Mouse (Mus musculus) midbrain, embryonic 15.5 days (tissue): ENCODE data around the gene Dync1h1. TPM values are rescaled to one million over a fixed set of nuclear protein-coding genes. Genes with fewer than 3 reads are reported as not detected.

ENCODE experiments used
- ATAC-seq: fragments of 200-750 bp; cut with Nextera tagmentation; replicated peaks from 2 replicates; pipeline ENCODE4 v1.8.0; 2017; ENCODE audit warnings: moderate TSS enrichment
- H3K27ac ChIP-seq: fragments of 300-500 bp; sonication (generic); 2 replicates; pipeline ENCODE4 v1.5.1; 2015; ENCODE audit warnings: mild to moderate bottlenecking, inconsistent platforms
- H3K27me3 ChIP-seq: fragments of 300-500 bp; sonication (generic); replicated peaks from 2 replicates; pipeline ENCODE4 v1.6.1; 2015; ENCODE audit warnings: inconsistent platforms
- H3K36me3 ChIP-seq: fragments of 300-500 bp; sonication (generic); replicated peaks from 2 replicates; pipeline ENCODE4 v1.6.1; 2015; ENCODE audit warnings: inconsistent platforms
- H3K4me1 ChIP-seq: fragments of 300-500 bp; sonication (generic); 2 replicates; pipeline ENCODE4 v1.6.1; 2015; ENCODE audit warnings: inconsistent platforms
- H3K4me2 ChIP-seq: fragments of 300-500 bp; sonication (generic); 2 replicates; pipeline ENCODE4 v1.6.1; 2015; ENCODE audit warnings: inconsistent platforms, mild to moderate bottlenecking, moderate library complexity
- H3K4me3 ChIP-seq: fragments of 300-500 bp; sonication (generic); 2 replicates; pipeline ENCODE4 v1.5.1; 2015; ENCODE audit warnings: mild to moderate bottlenecking, inconsistent platforms
- H3K9ac ChIP-seq: fragments of 300-500 bp; sonication (generic); 2 replicates; pipeline ENCODE4 v1.6.1; 2015; ENCODE audit warnings: mild to moderate bottlenecking, inconsistent platforms
- H3K9me3 ChIP-seq: fragments of 300-500 bp; sonication (generic); 2 replicates; pipeline ENCODE4 v1.6.1; 2016; ENCODE audit warnings: inconsistent platforms
- WGBS: fragments of 180-500 bp; shearing (Covaris S2); methylation state at CpG from one replicate; pipeline ENCODE4 v1.1.7; 2015; ENCODE audit warnings: mixed read lengths; 5-methylcytosine and 5-hydroxymethylcytosine counted together
- polyA plus RNA-seq: library from polyadenylated mRNA; unstranded; fragments of >200 nt; fragmentation: Nextera tagmentation; extraction: Ambion mirVana; gene quantifications from 2 replicates; pipeline ENCODE4 v1.2.1, GENCODE M21; 2015

Gene Dync1h1
- polyA plus RNA-seq, 1 experiment from 2014 or later = 93.3 TPM

DNA sequence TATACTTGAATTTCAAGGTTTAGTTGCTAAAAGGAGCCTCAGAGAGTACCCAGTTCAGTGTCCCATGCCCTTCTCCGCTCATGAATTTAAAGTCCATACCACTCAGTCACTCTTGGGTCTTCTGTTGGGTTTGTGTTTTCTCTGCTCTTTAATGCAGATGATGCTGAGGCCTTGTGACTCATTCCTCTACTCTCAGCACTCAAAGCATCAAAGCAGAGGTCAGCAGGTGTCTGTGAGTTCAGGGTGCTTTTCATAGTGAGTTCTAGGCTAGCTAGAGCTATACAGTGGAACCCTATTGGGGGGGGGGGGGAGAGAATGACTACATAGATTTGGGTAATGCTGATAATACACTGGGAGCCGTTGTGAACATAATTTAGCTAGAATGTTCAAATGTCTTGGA is 9.5 kb downstream of the Dync1h1 start:
- H3K36me3 ChIP-seq = peaks cover 32% of the 10 kb centered on the region
- 96% methylated on average over 2 of the region's 2 CpGs for WGBS
- no peaks in the 10 kb centered on the region for H3K9me3 ChIP-seq
- no peak overlapping the region for H3K27ac ChIP-seq
- no peak overlapping the region for H3K4me3 ChIP-seq
- ATAC-seq = no peak
- H3K4me1 ChIP-seq = 0 out of 2 replicates have a peak, but pooled peaks cover 2% of the 10 kb centered on the region
- H3K27me3 ChIP-seq = no peaks in the 10 kb centered on the region
- no peak overlapping the region for H3K9ac ChIP-seq
- H3K4me2 ChIP-seq = no peak overlapping the region

DNA sequence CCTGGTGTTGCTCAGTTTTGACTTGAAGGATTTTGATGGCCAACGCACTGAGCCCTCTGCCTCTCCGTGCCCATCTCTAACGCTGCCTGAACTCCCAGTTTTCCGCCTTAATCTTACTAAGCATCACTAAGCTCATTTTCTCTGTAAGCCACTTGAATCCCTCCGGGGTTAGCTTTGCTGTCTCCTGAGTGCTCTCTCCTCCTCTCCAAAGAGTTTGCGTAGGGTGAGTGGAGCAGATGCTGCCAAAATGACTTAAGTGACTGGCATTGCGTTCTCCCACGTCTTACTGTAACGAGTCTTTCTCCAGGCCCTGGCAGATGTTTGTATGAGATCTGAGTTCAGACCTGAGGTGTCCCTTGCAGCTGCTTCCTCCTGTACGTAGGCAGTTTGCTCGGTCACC is 28.8 kb downstream of the Dync1h1 start:
- Histone ChIP-seq H3K9ac (no peak overlapping the region), H3K27me3 (no peaks in the 10 kb centered on the region), H3K4me1 (no peaks in the 10 kb centered on the region), H3K4me3 (no peak overlapping the region), H3K9me3 (no peaks in the 10 kb centered on the region), H3K4me2 (no peak overlapping the region), H3K27ac (no peak overlapping the region), H3K36me3 (peaks cover 94% of the 10 kb centered on the region)
- 87% methylated on average over 11 of the region's 11 CpGs for WGBS
- ATAC-seq = no peak

DNA sequence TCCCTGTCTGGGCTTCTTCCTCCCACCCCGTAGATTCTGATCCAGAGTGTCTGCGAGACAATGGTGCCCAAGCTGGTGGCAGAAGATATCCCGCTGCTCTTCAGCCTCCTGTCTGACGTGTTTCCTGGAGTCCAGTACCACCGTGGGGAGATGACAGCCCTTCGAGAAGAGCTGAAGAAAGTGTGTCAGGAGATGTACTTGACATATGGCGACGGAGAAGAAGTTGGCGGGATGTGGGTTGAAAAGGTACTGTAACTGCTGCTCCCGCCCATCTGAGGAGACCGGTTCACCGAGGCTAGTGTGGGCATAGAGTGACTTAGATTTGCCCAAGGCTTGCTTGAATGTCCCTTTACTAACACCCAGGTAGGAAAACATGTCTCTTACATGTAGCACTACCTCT is 35.0 kb downstream of the Dync1h1 start:
- WGBS = 93% methylated on average over 12 of the region's 12 CpGs
- Histone ChIP-seq H3K4me2 (no peak overlapping the region), H3K9me3 (no peaks in the 10 kb centered on the region), H3K9ac (no peak overlapping the region), H3K4me1 (no peaks in the 10 kb centered on the region), H3K36me3 (peaks cover 95% of the 10 kb centered on the region), H3K4me3 (no peak overlapping the region), H3K27me3 (no peaks in the 10 kb centered on the region), H3K27ac (no peak overlapping the region)
- no peak for ATAC-seq

DNA sequence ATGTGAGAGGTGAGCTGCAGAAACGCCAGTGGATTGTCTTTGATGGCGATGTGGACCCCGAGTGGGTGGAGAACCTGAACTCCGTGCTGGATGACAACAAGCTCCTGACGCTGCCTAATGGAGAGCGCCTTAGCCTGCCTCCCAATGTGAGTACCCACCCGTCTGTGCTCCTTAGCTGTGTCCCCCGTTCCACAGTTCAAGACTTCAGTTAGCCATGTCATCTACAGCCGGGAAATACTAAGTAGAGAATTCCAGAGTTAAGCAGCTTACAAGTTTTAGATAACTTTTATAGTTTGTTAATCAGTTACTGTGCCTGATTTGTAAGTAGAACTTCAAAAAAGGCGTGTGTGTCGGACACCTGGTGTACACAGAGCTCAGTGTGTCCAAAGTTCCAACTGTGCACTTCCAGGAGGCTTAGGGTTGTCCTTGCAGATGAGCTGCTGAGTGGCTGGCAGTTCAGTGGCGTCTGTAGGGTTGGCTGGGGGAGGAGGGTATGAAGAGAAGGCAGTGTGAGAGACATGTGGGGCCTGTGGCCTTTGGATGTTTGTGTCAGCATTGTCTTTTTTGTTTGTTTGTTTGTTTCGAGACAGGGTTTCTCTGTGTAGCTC is 36.4 kb downstream of the Dync1h1 start:
- Histone ChIP-seq H3K9me3 (no peaks in the 10 kb centered on the region), H3K4me2 (no peak overlapping the region), H3K9ac (no peak overlapping the region), H3K27me3 (no peaks in the 10 kb centered on the region), H3K4me3 (no peak overlapping the region), H3K36me3 (peaks cover 96% of the 10 kb centered on the region), H3K4me1 (no peaks in the 10 kb centered on the region), H3K27ac (no peak overlapping the region)
- no peak for ATAC-seq
- 94% methylated on average over 13 of the region's 13 CpGs for WGBS

DNA sequence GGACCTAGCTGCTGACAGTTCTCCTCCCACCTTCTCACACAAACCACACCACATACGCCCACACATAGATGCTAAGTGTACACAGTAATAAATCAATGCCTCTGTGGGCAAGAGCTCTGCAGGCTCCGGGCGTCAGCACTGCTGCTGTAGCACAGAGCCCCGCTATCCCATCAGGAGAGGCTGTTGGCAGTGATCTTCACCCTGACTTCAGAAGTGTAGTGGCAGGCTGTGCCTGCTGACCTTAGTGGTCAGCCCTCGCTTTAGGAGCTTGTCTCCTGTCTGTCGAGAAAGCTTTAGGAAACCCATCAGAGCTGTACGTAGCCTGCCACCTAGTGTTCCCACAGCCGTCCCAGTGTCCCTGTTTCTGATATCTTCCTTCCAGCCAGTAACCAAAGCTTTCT is 49.0 kb downstream of the Dync1h1 start:
- Histone ChIP-seq H3K27ac (no peak overlapping the region), H3K4me3 (no peak overlapping the region), H3K9me3 (no peaks in the 10 kb centered on the region), H3K4me2 (no peak overlapping the region), H3K27me3 (no peaks in the 10 kb centered on the region), H3K36me3 (peaks cover 89% of the 10 kb centered on the region), H3K4me1 (no peaks in the 10 kb centered on the region), H3K9ac (no peak overlapping the region)
- WGBS = 87% methylated on average over 8 of the region's 8 CpGs
- ATAC-seq = no peak

DNA sequence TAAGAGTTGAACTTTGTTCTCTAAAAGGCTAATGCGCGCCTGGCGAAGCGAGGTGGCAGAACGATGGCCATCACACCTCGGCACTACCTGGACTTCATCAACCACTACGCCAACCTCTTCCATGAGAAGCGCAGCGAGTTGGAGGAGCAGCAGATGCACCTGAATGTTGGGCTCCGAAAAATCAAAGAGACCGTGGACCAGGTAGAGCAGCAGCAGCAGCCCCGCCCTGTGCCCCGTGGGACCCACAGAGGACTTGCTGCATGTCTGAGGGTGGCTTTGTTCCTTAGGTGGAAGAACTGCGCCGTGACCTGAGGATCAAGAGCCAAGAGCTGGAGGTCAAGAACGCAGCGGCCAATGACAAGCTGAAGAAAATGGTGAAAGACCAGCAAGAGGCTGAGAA is 50.2 kb downstream of the Dync1h1 start:
- WGBS = 98% methylated on average over 17 of the region's 17 CpGs
- H3K27ac ChIP-seq = no peak overlapping the region
- H3K36me3 ChIP-seq = peaks cover 89% of the 10 kb centered on the region
- no peaks in the 10 kb centered on the region for H3K4me1 ChIP-seq
- H3K27me3 ChIP-seq = no peaks in the 10 kb centered on the region
- H3K9ac ChIP-seq = no peak overlapping the region
- no peak for ATAC-seq
- H3K4me2 ChIP-seq = no peak overlapping the region
- H3K4me3 ChIP-seq = no peak overlapping the region
- no peaks in the 10 kb centered on the region for H3K9me3 ChIP-seq

DNA sequence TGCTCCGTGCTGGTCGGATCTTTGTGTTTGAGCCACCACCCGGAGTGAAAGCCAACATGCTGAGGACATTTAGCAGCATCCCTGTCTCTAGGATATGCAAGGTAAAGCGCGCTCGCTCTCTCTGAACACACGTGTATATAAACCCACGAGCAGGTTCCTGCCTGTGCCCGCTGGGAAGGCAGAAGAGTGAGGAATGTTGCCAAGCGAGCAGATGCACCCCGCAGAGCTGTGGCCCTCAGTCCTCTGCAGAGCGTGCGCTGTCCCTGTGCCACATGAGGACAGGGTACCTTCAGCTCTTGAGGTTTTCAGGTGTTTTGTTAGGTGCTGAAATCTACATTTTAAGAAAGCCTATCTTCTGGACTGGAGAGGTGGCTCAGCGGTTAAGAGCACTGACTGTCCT is 60.5 kb downstream of the Dync1h1 start:
- Histone ChIP-seq H3K27me3 (no peaks in the 10 kb centered on the region), H3K4me2 (no peak overlapping the region), H3K4me3 (no peak overlapping the region), H3K27ac (no peak overlapping the region), H3K36me3 (peaks cover 98% of the 10 kb centered on the region), H3K4me1 (no peaks in the 10 kb centered on the region), H3K9me3 (no peaks in the 10 kb centered on the region), H3K9ac (no peak overlapping the region)
- 96% methylated on average over 14 of the region's 14 CpGs for WGBS
- ATAC-seq = no peak

DNA sequence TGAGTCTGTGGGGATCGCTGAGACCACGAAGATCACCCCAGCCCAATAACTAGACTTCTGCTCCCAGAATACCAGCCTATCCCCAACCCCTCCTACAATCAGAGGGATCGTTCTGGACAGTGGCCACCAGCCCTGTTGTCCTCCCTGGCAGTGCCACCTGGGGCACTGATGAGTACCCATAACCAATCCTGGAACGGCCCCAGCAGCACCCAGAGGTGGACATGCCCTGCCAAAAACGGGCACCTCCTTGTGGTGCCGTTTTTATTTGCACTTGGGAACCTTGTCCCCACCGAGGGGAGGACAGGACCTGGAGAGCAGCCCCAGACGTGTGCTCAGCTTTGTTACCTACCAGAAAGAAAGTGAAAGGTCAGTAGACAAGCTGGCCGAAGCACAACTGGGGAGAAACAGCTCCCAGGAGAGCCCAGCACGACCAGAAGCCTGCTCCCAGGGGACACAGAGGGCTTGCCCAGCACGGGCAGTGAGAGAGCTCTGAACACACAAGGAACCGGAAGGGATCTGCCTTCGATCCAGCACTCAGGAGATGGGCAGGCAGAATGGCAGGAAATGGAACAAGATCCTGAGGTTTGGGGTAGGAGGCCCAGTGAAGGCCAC is 66.3 kb downstream of the Dync1h1 start:
- Histone ChIP-seq H3K36me3 (peaks cover 67% of the 10 kb centered on the region), H3K4me2 (no peak overlapping the region), H3K9ac (no peak overlapping the region), H3K4me3 (no peak overlapping the region), H3K4me1 (no peaks in the 10 kb centered on the region), H3K9me3 (no peaks in the 10 kb centered on the region), H3K27ac (no peak overlapping the region), H3K27me3 (no peaks in the 10 kb centered on the region)
- no peak for ATAC-seq
- WGBS = 92% methylated on average over 13 of the region's 13 CpGs

DNA sequence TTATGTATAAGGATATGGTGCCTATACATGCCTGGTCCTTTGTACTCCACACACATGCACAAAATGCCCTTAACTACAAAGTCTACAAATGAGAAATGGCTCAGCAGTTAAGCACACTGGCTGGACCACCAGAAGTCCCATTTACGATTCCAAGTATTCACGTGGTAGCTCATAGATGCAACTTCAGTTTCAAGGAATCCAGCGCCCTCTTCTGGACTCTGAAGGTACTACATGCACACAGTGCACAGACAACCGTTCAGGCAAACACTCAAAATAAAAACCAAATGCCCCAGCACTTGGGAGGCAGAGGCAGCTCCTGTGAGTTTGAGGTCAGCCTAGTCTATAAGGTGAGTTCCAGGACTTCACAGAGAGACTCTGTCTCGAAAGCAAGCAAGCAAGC is 73.0 kb downstream of the Dync1h1 start:
- 0 out of 2 replicates have a peak, but pooled peaks cover 4% of the 10 kb centered on the region for H3K36me3 ChIP-seq
- no peak for ATAC-seq
- H3K4me3 ChIP-seq = no peak overlapping the region
- H3K9me3 ChIP-seq = no peaks in the 10 kb centered on the region
- 51% methylated on average over 5 of the region's 5 CpGs for WGBS
- no peak overlapping the region for H3K4me2 ChIP-seq
- no peak overlapping the region for H3K27ac ChIP-seq
- H3K27me3 ChIP-seq = no peaks in the 10 kb centered on the region
- H3K4me1 ChIP-seq = no peaks in the 10 kb centered on the region
- H3K9ac ChIP-seq = no peak overlapping the region

DNA sequence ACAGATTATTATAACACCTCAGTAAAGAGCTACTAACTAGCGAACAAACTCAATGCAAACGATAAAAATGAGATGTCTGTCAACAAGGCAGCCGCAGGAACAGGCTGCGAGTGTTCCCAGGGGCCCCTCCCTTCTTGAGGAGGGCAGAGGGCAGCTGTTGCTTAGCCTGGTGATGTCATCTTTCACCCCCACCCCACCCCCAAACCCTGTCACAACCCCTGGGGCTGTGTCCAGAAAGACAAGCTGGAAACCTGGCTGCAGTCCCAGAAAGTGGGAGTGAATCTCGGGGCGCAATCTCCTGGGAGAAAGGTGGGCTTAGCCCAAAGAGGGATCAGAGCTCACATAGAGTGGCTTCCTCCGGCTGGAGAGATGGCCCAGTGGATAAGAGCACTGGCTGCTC is 79.9 kb downstream of the Dync1h1 start:
- ATAC-seq = no peak
- WGBS = 50% methylated on average over 7 of the region's 7 CpGs
- H3K4me3 ChIP-seq = no peak overlapping the region

DNA sequence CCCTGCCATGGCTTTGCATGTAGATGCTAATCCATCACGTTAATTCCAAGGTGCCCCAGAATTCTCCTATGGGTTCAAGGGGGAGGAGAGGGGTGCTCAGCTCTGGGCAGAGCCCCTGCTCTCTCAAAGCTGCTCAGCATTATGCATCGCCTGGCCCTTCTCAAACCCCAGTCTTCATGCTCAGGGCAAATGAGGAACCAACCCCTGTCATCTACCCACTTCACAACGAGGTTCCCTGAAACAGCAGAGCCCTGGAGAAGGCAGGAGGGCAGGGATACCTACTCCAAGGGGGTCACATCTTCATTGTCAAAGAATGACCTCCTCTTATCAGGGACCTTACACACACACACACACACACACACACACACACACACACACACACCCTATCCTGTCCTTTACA is 80.6 kb downstream of the Dync1h1 start:
- 52% methylated on average over 3 of the region's 3 CpGs for WGBS
- no peaks in the 10 kb centered on the region for H3K4me1 ChIP-seq
- H3K27me3 ChIP-seq = no peaks in the 10 kb centered on the region
- no peak overlapping the region for H3K27ac ChIP-seq
- H3K9ac ChIP-seq = no peak overlapping the region
- H3K4me2 ChIP-seq = no peak overlapping the region
- no peaks in the 10 kb centered on the region for H3K36me3 ChIP-seq
- ATAC-seq = no peak
- H3K4me3 ChIP-seq = no peak overlapping the region
- H3K9me3 ChIP-seq = no peaks in the 10 kb centered on the region

More for the DNA sequence above, 79.9 kb downstream of the Dync1h1 start:
- no peaks in the 10 kb centered on the region for H3K4me1 ChIP-seq
- H3K9ac ChIP-seq = no peak overlapping the region
- H3K27me3 ChIP-seq = no peaks in the 10 kb centered on the region
- H3K4me2 ChIP-seq = no peak overlapping the region
- H3K9me3 ChIP-seq = no peaks in the 10 kb centered on the region
- H3K27ac ChIP-seq = no peak overlapping the region
- no peaks in the 10 kb centered on the region for H3K36me3 ChIP-seq

DNA sequence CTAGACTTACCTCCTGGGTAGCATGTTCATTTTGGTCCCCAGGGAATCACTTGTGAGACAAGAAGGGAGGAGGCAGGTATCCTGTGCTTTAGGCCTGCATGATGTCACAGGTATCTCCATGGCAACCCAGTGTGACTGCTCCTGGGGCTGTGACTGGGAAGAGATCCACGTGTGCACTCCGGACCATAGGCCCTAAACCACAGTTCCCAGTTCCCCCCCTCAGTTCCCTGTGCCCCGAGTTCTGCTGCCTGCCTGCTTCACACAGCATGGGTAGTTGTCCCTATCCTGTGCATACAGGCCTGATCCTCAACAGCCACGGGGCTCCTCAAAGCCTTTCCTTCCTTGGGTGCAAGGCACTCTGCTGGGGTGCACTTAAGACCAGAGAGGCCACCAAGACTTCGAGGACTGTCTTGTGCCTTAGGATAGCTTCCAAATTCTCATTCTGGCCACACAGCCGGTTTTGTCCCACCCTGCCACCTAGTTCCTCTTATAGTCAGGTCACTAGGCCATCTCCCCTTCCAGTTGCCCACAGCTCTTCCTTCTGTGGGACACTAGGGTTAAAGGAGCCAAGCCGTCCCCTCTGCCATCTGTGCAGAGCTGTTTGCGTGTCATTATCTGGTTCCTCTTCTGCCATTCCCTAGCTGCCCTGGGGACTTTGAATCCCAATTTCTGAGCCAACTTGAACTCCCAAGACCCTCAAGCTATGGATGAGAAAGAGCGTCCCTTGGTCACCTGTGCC is 81.5 kb downstream of the Dync1h1 start, which contains the start of gene 1700001K19Rik:
Gene 1700001K19Rik (minus strand): TSS at position 59 of the 739 bp plus-strand sequence.
- Histone ChIP-seq H3K4me3 (no peak within 1 kb of the TSS), H3K4me1 (no peaks in the 10 kb centered on the region), H3K4me2 (no peak within 1 kb of the TSS), H3K36me3 (0 out of 2 replicates have a peak, but pooled peaks cover under 1% of the 10 kb centered on the region), H3K27me3 (no peaks in the 10 kb centered on the region), H3K9ac (no peak within 1 kb of the TSS), H3K27ac (no peak within 1 kb of the TSS), H3K9me3 (no peaks in the 10 kb centered on the region)
- WGBS = 80% methylated on average over 9 of the region's 9 CpGs
- ATAC-seq = no peak
